18 mouse cellular contexts compared by ENCODE assay signal in the genomic region with DNA sequence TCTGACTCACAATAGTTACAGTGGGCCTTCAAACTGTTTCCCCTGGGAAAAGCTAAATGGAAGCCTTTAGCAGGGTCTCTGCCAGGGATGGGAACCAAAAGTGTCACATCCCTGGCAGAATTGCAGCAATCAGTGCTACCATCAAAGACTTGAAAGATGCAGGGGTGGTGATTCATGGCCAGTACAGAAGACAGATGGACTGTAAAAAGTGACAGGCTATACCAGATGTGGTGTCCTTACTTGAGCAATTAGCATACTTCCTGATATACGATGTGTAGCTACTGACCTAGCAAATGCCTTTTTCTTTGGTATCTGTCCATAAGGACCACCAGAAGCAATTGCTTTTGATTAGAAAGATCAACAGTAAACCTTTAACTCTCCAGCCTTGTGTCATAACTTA. TPM values are rescaled to one million over a fixed set of nuclear protein-coding genes. Genes with fewer than 3 reads are reported as not detected.
"Had no signal": no experiment of that assay in that cellular context is flagged by ENCODE, and none has a peak within 500 bp of the region (broad histone marks: within the 10 kb centered on the region; RNA-seq: fewer than 3 reads in every experiment).

No protein-coding gene starts in this region.

- H3K27me3 ChIP-seq: lung, embryonic 15.5 days; megakaryocyte, embryonic 14.5 days; midbrain, embryonic 13.5 days; midbrain, embryonic 15.5 days; neural tube, embryonic 12.5 days; stomach, embryonic 15.5 days had no signal

- DNase-seq: lung, adult 2 months; lung, postnatal 14 days; lung, postnatal 36 days; right cerebral cortex, postnatal 14 days; thymus, adult 2 months; thymus, postnatal 25 days had no signal

- H3K4me3 ChIP-seq: lung, embryonic 15.5 days; midbrain, embryonic 13.5 days; midbrain, embryonic 15.5 days; neural tube, embryonic 12.5 days; stomach, embryonic 15.5 days had no signal

- H3K27ac ChIP-seq: lung, embryonic 15.5 days; macrophage; midbrain, embryonic 13.5 days; midbrain, embryonic 15.5 days; neural tube, embryonic 12.5 days; stomach, embryonic 15.5 days; stomach, postnatal 0 days had no signal

RNA-seq across cellular contexts. Expression of a gene that starts 28.6 kb away (rescaled TPM):
- total RNA-seq: megakaryocyte progenitor cell, adult 5-6 weeks; midbrain, postnatal 0 days; monocyte, adult 5-6 weeks; neutrophil, adult 5-6 weeks had no signal
- polyA plus RNA-seq: lung, adult 2 months; macrophage had no signal
